Mouse (Mus musculus) neutrophil, adult 5-6 weeks (primary cell): ENCODE results near the gene Zbtb8a. TPM values are rescaled to one million over a fixed set of nuclear protein-coding genes. Genes with fewer than 3 reads are reported as not detected.

Experiments
- ATAC-seq: fragments of 151-379, 151-347 bp; 2 replicates; pipeline ENCODE4 v1.8.0; 2017; ENCODE audit warnings: mild to moderate bottlenecking, moderate TSS enrichment; ENCODE audit not compliant: insufficient number of reproducible peaks, poor library complexity, low FRiP score, severe bottlenecking; ENCODE audit errors: extremely low read depth
- total RNA-seq: library from RNA; stranded (forward); fragments of 200-1000 nt; gene quantifications from 2 replicates; pipeline ENCODE4 v1.2.3, GENCODE M21; 2017

The Zbtb8a gene
- total RNA-seq, 1 experiment from 2014 or later = 2.3 TPM

GRCm38 (mm10) chr4:129346481-129347154 is 31.3 kb downstream of the Zbtb8a start:
- no peak for ATAC-seq

GRCm38 (mm10) chr4:129342705-129343104 is 35.2 kb downstream of the Zbtb8a start:
- no peak for ATAC-seq

- no peak for ATAC-seq
These were observed 36.0 kb downstream of the Zbtb8a start for GRCm38 (mm10) chr4:129341888-129342287.

GRCm38 (mm10) chr4:129339743-129340142 is 38.2 kb downstream of the Zbtb8a start:
- no peak for ATAC-seq

- no peak for ATAC-seq
These were observed 41.6 kb downstream of the Zbtb8a start for GRCm38 (mm10) chr4:129336291-129336690.

GRCm38 (mm10) chr4:129335216-129336074 is 42.5 kb downstream of the Zbtb8a start, which contains the start of the genes Rbbp4 and Zbtb8os:
TSS of gene Rbbp4 (minus strand) at chr4:129335370.
TSS of gene Zbtb8os (plus strand) at chr4:129335695.
- ATAC-seq = peak; percentile 90

- no peak for ATAC-seq
These were observed 43.2 kb downstream of the Zbtb8a start for GRCm38 (mm10) chr4:129334677-129335215.

- ATAC-seq = no peak
These were observed 45.1 kb downstream of the Zbtb8a start for GRCm38 (mm10) chr4:129332846-129333245.

- no peak for ATAC-seq
These were observed 51.7 kb downstream of the Zbtb8a start for GRCm38 (mm10) chr4:129326191-129326590.

- no peak for ATAC-seq
These were observed 53.2 kb downstream of the Zbtb8a start for GRCm38 (mm10) chr4:129324756-129325155.

- ATAC-seq = no peak
These were observed 54.4 kb downstream of the Zbtb8a start for GRCm38 (mm10) chr4:129323491-129323890.

GRCm38 (mm10) chr4:129322042-129322441 is 55.9 kb downstream of the Zbtb8a start:
- ATAC-seq = no peak

GRCm38 (mm10) chr4:129320876-129321275 is 57.0 kb downstream of the Zbtb8a start:
- no peak for ATAC-seq

GRCm38 (mm10) chr4:129313886-129314285 is 64.0 kb downstream of the Zbtb8a start:
- ATAC-seq = no peak

GRCm38 (mm10) chr4:129307936-129308335 is 70.0 kb downstream of the Zbtb8a start:
- ATAC-seq = no peak

GRCm38 (mm10) chr4:129304306-129304705 is 73.6 kb downstream of the Zbtb8a start:
- no peak for ATAC-seq

GRCm38 (mm10) chr4:129303816-129304215 is 74.1 kb downstream of the Zbtb8a start:
- ATAC-seq = no peak
